Mouse (Mus musculus): ENCODE measurements around the gene Olfr884.

The Olfr884 gene

DNA sequence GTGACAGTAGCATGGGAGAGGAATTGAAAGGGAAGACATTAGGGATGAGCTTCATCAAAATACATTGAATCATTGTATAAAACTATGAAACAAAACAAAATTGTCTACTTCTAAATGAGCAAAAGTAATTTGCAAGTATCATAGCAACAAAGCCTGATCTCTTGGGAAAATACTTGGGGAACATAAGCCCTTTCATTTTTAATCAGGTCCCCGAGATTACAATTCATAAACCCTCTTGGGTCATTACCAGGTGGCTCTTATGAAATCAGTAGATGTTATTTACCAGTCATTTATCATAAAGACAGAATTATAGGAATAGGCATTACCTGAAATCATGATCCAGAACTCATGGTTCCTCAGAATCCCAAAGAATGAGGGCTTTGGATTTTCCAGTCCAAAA is at the start of gene Olfr884:
Gene Olfr884 (plus strand): TSS at position 301 of the 400 bp plus-strand sequence.
- DNase-seq (ENCODE audit: low spot score), result no peak

DNA sequence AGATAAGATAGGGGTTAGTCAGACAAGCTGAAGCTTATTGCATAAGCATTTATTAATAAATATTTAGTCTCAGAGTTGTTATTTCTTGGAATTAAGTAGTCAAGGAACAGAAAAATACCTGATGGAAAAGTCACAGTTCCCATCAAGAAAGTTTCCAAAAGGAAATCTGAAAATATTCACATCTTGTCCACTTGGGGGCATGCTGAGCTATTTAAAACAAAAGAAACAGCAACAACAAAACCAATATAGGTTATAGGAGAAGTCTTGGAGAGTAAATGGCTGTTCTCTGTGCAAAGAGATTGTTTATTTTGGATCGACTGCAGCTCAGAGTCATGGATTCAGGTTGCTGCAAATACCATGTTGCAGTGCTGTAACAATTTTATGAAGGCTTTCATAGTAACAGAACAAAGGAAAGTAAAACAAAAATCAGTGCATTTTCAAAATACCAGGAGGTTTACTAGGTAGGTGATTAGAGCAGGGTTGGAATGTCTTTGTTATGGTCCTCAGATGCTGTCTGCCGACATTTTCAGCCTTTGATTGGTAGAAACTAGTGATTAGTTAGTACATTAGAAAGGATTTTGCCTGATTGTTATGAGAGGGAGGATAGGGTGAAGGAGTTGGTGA is 47.7 kb upstream of the Olfr884 start:
- peak; percentile 55 for DNase-seq (ENCODE audit: low spot score)

DNA sequence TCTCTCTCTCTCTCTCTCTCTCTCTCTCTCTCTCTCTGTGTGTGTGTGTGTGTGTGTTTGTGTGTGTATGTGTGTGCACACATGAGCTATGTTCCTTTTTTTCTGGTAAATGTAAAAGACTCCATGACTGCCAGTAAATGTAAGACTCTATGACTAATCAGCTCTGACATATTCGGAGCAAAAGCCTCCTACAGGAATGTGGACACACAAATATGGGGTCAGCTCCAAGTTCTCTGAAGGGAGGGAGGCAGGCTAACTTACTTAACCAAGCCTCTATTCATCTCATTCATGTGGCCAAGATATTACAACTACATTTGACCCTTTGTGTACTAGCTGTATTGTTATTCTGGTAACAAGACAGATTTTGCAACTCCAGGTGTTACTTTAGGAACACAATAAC is 46.3 kb upstream of the Olfr884 start:
- DNase-seq (ENCODE audit: low spot score), result peak; percentile 46

DNA sequence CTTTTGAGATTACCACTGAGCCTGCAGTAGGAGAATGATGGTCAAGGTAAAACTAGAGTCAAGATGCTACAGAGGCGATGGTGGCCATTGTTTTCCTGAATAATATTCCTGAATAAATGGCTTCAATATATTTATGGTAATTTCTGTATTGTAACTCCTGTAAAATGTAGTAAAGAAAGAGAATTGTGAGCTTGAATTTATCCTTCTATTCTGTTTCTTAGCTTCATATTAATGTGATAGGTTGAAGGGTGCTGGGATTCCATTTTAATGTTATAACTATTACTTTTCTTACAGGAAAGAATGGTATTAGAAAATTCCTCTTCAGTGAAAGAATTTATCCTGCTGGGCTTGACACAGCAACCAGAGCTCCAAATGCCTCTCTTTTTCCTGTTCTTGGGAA is 20.8 kb upstream of the Olfr884 start, which contains the start of gene Olfr883:
Gene Olfr883 (plus strand): TSS at position 301 of the 400 bp plus-strand sequence.
- DNase-seq (ENCODE audit: low spot score), result no peak

DNA sequence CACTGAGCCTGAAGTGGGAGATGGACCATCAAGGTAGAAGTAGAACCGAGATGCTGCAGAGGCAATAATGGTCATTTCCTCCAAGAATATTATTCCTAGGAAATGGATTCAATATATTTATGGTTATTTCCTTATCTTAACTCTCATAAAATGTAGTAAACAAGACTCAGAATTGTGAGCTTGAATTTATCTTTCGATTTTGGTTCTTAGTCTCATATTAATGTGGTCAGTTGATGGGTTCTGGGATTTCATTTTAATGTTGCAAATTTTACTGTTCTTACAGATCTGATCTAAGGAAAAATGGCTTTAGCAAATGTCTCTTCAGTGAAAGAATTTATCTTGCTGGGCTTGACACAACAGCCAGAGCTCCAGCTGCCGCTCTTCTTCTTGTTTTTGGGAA is 14.7 kb downstream of the Olfr884 start, which contains the start of gene Olfr885:
Gene Olfr885 (plus strand): TSS at position 301 of the 400 bp plus-strand sequence.
- no peak for DNase-seq (ENCODE audit: low spot score)

DNA sequence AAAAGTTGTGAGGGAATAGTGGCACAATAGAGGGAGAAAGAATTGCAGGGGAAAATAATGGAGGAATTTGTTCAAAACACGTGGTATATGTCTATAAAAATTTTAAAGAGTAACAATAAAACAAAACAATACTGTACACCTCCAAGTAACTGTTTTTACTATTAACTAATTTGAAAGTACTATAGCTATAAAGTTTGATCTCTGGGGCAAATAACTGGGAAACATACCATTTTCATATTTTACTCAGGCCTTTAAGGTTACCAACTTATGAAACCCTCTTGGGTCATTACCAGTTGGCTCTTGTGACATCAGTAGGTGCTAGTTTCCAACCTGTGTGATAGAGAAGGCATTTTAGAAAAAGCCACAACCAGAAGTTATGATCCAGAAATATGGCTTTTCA is 37.4 kb downstream of the Olfr884 start, which contains the start of gene Olfr887:
Gene Olfr887 (plus strand): TSS at position 301 of the 400 bp plus-strand sequence.
- DNase-seq (ENCODE audit: low spot score), result no peak
